Mouse (Mus musculus) liver, embryonic 14.5 days (tissue): ENCODE measurements at regions not wholly inside any gene's neighbourhood (a gene's known extent, or its start where the extent isn't known, plus 50 kb on each side); places are given as distances from the start of the nearest gene placed in this dataset.

Source experiments
- ATAC-seq: fragments of 200-750 bp; cut with Nextera tagmentation; 2 replicates; pipeline ENCODE4 v1.8.0; 2017; ENCODE audit warnings: moderate number of reproducible peaks, mild to moderate bottlenecking, moderate library complexity; ENCODE audit not compliant: insufficient read depth
- DNase-seq, 3 experiments: peaks; one replicate each; pipeline ENCODE4 v3.0.0-alpha.2; 2012 to 2013; ENCODE audit warnings: low read depth in 3 of 3, low spot score in 3 of 3
- H3K27ac ChIP-seq: fragments of 300-500 bp; sonication (generic); 2 replicates; pipeline ENCODE4 v1.5.1; 2014; ENCODE audit warnings: moderate library complexity, mild to moderate bottlenecking, control low read depth, inconsistent platforms
- H3K27me3 ChIP-seq: fragments of 300-500 bp; sonication (generic); 2 replicates; pipeline ENCODE4 v1.6.1; 2014; ENCODE audit warnings: mild to moderate bottlenecking, low read length, moderate library complexity; ENCODE audit not compliant: control insufficient read depth, insufficient read depth
- H3K36me3 ChIP-seq: fragments of 300-500 bp; sonication (generic); replicated peaks from 2 replicates; pipeline ENCODE4 v1.6.1; 2014; ENCODE audit warnings: low read depth; ENCODE audit not compliant: control insufficient read depth, insufficient read depth
- H3K4me1 ChIP-seq, 2 experiments: fragments of 200-500 bp in 1 of 2; fragments of 300-500 bp in 1 of 2; sonication (generic) in 1 of 2; replicated peaks; 2 replicates each; pipeline ENCODE4 v1.6.1; 2012 to 2014; ENCODE audit warnings: antibody characterized with exemption in 1 of 2, inconsistent platforms in 1 of 2, low read length in 1 of 2; ENCODE audit not compliant: control insufficient read depth in 2 of 2, insufficient read depth in 2 of 2
- H3K4me2 ChIP-seq: fragments of 300-500 bp; sonication (generic); 2 replicates; pipeline ENCODE4 v1.6.1; 2014; ENCODE audit warnings: low read depth, mild to moderate bottlenecking, control low read depth, moderate library complexity
- H3K4me3 ChIP-seq, 2 experiments: fragments of 200-500 bp in 1 of 2; fragments of 300-500 bp in 1 of 2; sonication (generic) in 1 of 2; 2 replicates each; pipeline ENCODE4 v1.5.1; 2012 to 2014; ENCODE audit warnings: low read depth in 2 of 2, low read length in 2 of 2, mild to moderate bottlenecking in 2 of 2, control low read depth in 1 of 2, inconsistent platforms in 1 of 2, moderate library complexity in 1 of 2; ENCODE audit not compliant: insufficient read depth in 1 of 2
- H3K9ac ChIP-seq: fragments of 300-500 bp; sonication (generic); replicated peaks from 2 replicates; pipeline ENCODE4 v1.6.1; 2014; ENCODE audit warnings: mild to moderate bottlenecking, control low read depth, moderate library complexity
- H3K9me3 ChIP-seq: fragments of 300-500 bp; sonication (generic); 2 replicates; pipeline ENCODE4 v1.6.1; 2016; ENCODE audit warnings: low read length, mixed read lengths; ENCODE audit not compliant: control insufficient read depth
- CTCF ChIP-seq: IDR thresholded peaks from 2 replicates; pipeline ENCODE4 v1.5.1; 2016; ENCODE audit warnings: antibody characterized with exemption, low read depth, control low read depth
- EP300 ChIP-seq: IDR thresholded peaks from 2 replicates; pipeline ENCODE4 v1.6.1; 2016; ENCODE audit warnings: antibody characterized with exemption, low read depth
- WGBS: fragments of 180-500 bp; shearing (Covaris S2); extraction: QIAGEN DNeasy Blood & Tissue Kit; methylation state at CpG from one replicate; pipeline ENCODE4 v1.1.7; 2014; ENCODE audit not compliant: insufficient replicate concordance; 5-methylcytosine and 5-hydroxymethylcytosine counted together

DNA sequence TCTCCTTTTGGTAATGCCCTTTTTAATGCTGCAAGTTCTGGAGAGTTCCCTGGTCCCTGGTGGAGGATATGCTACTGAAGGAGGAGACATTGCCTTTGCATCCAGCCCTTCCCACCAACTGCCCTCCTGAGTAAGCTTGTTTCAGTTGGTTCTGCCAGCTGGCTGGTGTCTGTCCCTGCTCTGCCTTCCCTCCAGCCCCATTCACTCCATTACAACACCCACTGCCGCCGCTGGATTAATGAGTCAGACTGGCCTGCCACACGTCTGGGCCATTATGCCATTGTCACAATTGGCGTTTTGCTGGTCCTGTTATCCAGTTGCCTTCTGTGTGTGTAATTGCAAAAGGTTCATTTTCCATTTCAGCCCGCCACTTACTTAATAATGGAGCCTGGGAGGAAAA lies 728.6 kb upstream of the Lrrc6 start:
- no peaks in the 10 kb centered on the region for H3K4me1 ChIP-seq
- no peak overlapping the region for H3K4me3 ChIP-seq
- TF ChIP-seq CTCF, result no peak
- TF ChIP-seq EP300, result no peak
- no peak overlapping the region for H3K9ac ChIP-seq
- H3K36me3 ChIP-seq, result no peaks in the 10 kb centered on the region
- H3K9me3 ChIP-seq, result no peaks in the 10 kb centered on the region
- 52% methylated on average over 5 of the region's 5 CpGs for WGBS
- no peak for ATAC-seq
- no peaks in the 10 kb centered on the region for H3K27me3 ChIP-seq
- H3K27ac ChIP-seq, result no peak overlapping the region
- no peak for DNase-seq
- no peak overlapping the region for H3K4me2 ChIP-seq

DNA sequence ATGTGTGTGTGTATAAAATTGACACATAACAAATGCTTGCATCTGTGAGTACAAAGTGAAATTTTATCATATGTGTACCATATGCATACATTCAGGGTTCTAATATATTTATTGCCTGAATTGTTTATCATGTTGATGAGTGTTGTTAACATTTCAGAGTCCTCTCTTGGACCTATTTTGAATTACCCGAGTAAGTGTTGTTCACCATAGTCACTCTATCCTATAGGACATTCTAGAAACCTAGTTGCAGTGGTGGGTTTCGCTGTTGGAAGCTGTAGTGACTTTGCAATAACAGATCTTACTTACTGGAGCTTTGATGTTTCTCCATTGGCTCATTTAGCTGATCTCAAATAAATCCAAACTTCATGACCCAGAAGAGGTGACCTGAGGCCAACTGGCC lies 727.9 kb upstream of the Lrrc6 start:
- ATAC-seq (no peak), DNase-seq (no peak)
- Histone ChIP-seq H3K27ac (no peak overlapping the region), H3K4me1 (no peaks in the 10 kb centered on the region), H3K4me3 (no peak overlapping the region), H3K27me3 (no peaks in the 10 kb centered on the region), H3K9ac (no peak overlapping the region), H3K9me3 (no peaks in the 10 kb centered on the region), H3K36me3 (no peaks in the 10 kb centered on the region), H3K4me2 (no peak overlapping the region)
- no peak for TF ChIP-seq CTCF
- TF ChIP-seq EP300, result no peak
- WGBS, result 67% methylated on average over 2 of the region's 2 CpGs

DNA sequence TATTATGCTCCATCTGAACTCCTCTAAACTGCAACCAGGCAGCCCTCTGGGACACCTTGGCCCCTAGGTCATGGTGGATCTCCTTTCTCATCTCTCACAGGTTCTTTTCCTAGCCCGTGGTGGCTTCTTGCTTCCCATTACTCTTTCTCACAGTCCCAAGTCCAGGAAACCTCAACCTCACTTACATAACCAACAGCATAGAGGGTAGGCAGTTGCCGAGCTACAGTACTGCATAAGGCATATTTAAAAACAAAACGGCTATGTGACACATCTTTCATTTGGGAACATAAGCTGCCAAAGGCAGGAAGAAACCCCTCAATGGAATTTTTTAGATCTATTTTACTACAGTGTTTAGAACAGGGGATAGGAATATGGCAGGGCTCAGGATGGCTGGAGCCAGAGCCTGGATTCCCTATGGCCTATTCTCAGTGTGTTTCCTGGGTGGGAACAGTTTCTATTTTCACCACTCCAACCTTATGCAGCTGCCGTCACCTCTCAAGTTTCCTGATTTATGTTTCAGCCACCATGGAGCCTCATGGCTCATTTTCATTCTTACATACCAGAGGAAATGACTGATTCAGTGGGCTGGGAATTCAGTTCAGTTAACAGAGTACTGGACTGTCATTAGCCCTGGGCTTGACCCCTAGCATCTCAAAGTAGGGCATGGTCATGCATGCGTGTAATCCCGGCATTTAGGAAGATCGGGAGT lies 726.9 kb upstream of the Lrrc6 start:
- no peak for ATAC-seq
- H3K4me2 ChIP-seq, result no peak overlapping the region
- no peak for DNase-seq

DNA sequence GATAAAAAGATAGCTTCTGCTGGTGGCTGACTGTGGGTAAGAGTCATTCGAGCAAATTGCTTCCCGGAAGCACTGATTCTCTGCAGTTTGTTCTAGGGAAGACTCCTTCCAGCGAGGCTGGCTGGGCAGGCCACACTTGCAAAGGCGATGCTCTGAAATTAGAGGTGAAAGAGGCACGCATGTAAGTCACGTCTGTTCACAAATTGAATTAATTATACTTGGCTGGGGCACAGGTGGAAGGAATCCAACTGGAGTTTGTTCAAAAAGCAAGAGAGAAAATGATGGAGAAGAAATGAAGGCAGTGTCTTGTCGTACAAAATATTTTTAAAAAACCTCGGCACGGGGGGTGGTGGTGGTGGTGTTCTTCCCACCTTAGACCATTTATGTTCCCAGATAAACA lies 726.2 kb upstream of the Lrrc6 start:
- 68% methylated on average over 9 of the region's 9 CpGs for WGBS
- H3K4me1 ChIP-seq, result no peaks in the 10 kb centered on the region
- TF ChIP-seq EP300, result no peak
- no peak for TF ChIP-seq CTCF

More for the DNA sequence above, 726.9 kb upstream of the Lrrc6 start:
- Histone ChIP-seq H3K27me3 (no peaks in the 10 kb centered on the region), H3K4me1 (no peaks in the 10 kb centered on the region), H3K27ac (no peak overlapping the region), H3K9me3 (no peaks in the 10 kb centered on the region), H3K36me3 (no peaks in the 10 kb centered on the region), H3K9ac (no peak overlapping the region), H3K4me3 (no peak overlapping the region)
- TF ChIP-seq EP300, result no peak
- 57% methylated on average over 7 of the region's 7 CpGs for WGBS

More for the DNA sequence above, 726.2 kb upstream of the Lrrc6 start:
- Histone ChIP-seq H3K4me3 (no peak overlapping the region), H3K9me3 (no peaks in the 10 kb centered on the region), H3K4me2 (no peak overlapping the region), H3K36me3 (no peaks in the 10 kb centered on the region), H3K27ac (no peak overlapping the region), H3K9ac (no peak overlapping the region), H3K27me3 (no peaks in the 10 kb centered on the region)
- DNase-seq (no peak), ATAC-seq (no peak)
